Mouse (Mus musculus) myocyte (in vitro differentiated cells): ENCODE results near the gene Nrl. TPM values are rescaled to one million over a fixed set of nuclear protein-coding genes. Genes with fewer than 3 reads are reported as not detected.
A peak's percentile ranks its signal among the peaks of the same experiment; 100 is the strongest.

Experiments
- H3K27me3 ChIP-seq: one replicate; pipeline ENCODE4 v1.6.1; 2011; ENCODE audit not compliant: control insufficient read depth, insufficient read depth, insufficient read length
- H3K36me3 ChIP-seq: one replicate; pipeline ENCODE4 v1.6.1; 2011; ENCODE audit not compliant: control insufficient read depth, insufficient read depth
- H3K4me2 ChIP-seq: one replicate; pipeline ENCODE4 v1.6.1; 2011; ENCODE audit warnings: low read depth, control low read depth
- H3K4me3 ChIP-seq: one replicate; pipeline ENCODE4 v1.5.1; 2011; ENCODE audit warnings: mild to moderate bottlenecking, control low read depth, moderate library complexity
- H3K79me2 ChIP-seq: one replicate; pipeline ENCODE4 v1.6.1; 2011; ENCODE audit not compliant: control insufficient read depth, insufficient read depth
- H3ac ChIP-seq: one replicate; pipeline ENCODE4 v1.6.1; 2011; ENCODE audit not compliant: control insufficient read depth, insufficient read length
- CEBPB ChIP-seq: IDR thresholded peaks from 2 replicates; pipeline ENCODE4 v1.6.1; 2011; ENCODE audit warnings: mild to moderate bottlenecking, moderate library complexity; ENCODE audit not compliant: poor library complexity, insufficient read depth, severe bottlenecking
- E2F4 ChIP-seq: IDR thresholded peaks from one replicate; pipeline ENCODE4 v1.6.1; 2011; ENCODE audit warnings: mild to moderate bottlenecking, control low read depth, moderate library complexity; ENCODE audit not compliant: insufficient read depth
- MAX ChIP-seq: IDR thresholded peaks from one replicate; pipeline ENCODE4 v1.6.1; 2011; ENCODE audit warnings: low read depth, mild to moderate bottlenecking, control low read depth
- MYOD1 ChIP-seq, 3 experiments: IDR thresholded peaks; one replicate each; pipeline ENCODE4 v1.6.1; 2011; ENCODE audit warnings: control low read depth in 2 of 3, low read depth in 2 of 3, mild to moderate bottlenecking in 2 of 3, moderate library complexity in 1 of 3; ENCODE audit not compliant: insufficient read length in 2 of 3, control insufficient read depth in 1 of 3
- MYOG ChIP-seq, 3 experiments: IDR thresholded peaks; one replicate each; pipeline ENCODE4 v1.6.1; 2011; ENCODE audit warnings: control low read depth in 2 of 3, low read depth in 2 of 3, mild to moderate bottlenecking in 2 of 3; ENCODE audit not compliant: insufficient read length in 2 of 3, control insufficient read depth in 1 of 3, insufficient read depth in 1 of 3
- POLR2A ChIP-seq: IDR thresholded peaks from one replicate; pipeline ENCODE4 v1.6.1; 2011; ENCODE audit warnings: low read depth, mild to moderate bottlenecking, control low read depth, moderate library complexity; ENCODE audit not compliant: insufficient read length
- POLR2AphosphoS2 ChIP-seq: IDR thresholded peaks from one replicate; pipeline ENCODE4 v1.6.1; 2011; ENCODE audit warnings: low read depth, control low read depth; ENCODE audit not compliant: insufficient read length
- REST ChIP-seq: IDR thresholded peaks from one replicate; pipeline ENCODE4 v1.6.1; 2011; ENCODE audit warnings: mild to moderate bottlenecking, control low read depth, moderate library complexity; ENCODE audit not compliant: insufficient read depth, insufficient read length
- SRF ChIP-seq: IDR thresholded peaks from one replicate; pipeline ENCODE4 v1.6.1; 2011; ENCODE audit warnings: low read depth; ENCODE audit not compliant: control insufficient read depth, insufficient read length
- TCF12 ChIP-seq: IDR thresholded peaks from one replicate; pipeline ENCODE4 v1.6.1; 2011; ENCODE audit warnings: mild to moderate bottlenecking, control low read depth; ENCODE audit not compliant: poor library complexity, insufficient read depth, severe bottlenecking
- TCF3 ChIP-seq: IDR thresholded peaks from one replicate; pipeline ENCODE4 v1.6.1; 2011; ENCODE audit warnings: low read depth, control low read depth; ENCODE audit not compliant: insufficient read length
- USF1 ChIP-seq: IDR thresholded peaks from one replicate; pipeline ENCODE4 v1.6.1; 2011; ENCODE audit warnings: low read depth, mild to moderate bottlenecking, control low read depth, moderate library complexity
- polyA plus RNA-seq: library from polyadenylated mRNA; unstranded; fragments of >200 nt; fragmentation: generic; extraction: Trizol; gene quantifications from one replicate; pipeline ENCODE4 v1.2.1, GENCODE M21; 2012; ENCODE audit warnings: missing spikeins

Nrl gene
- polyA plus RNA-seq, 1 experiment, result not detected

DNA sequence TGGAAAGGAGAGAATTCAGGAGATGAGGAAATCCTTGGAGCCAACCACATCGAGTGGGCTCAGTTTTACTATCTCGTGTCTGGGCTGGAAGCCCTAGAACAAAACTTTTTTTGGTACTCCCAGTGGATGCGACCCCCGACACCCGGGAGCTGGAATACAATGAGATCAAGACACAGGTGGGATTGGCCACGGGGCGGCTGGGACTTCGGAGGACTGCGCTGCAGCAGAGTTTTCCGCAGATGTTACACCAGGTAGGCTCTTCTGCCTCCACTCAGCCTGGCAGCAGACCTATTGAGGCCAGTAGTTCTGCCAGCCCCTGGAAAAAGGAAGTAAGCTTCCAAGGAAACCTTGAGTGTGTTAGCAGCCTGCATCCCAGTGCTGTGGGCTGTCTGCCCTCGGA lies 38.5 kb upstream of the Nrl start:
- Histone ChIP-seq H3K27me3 (no peaks in the 10 kb centered on the region), H3K4me2 (no peak overlapping the region), H3ac (no peak overlapping the region), H3K36me3 (peaks cover 22% of the 10 kb centered on the region), H3K4me3 (no peak overlapping the region), H3K79me2 (no peaks in the 10 kb centered on the region)
- TF ChIP-seq POLR2AphosphoS2 (no peak), MYOD1 (IDR thresholded peaks at IDR 0.05; ENCODE audit: control insufficient read depth in 1 of 3, insufficient read length in 2 of 3, low read depth in 2 of 3) (no peak), REST (no peak), E2F4 (no peak), CEBPB (no peak), USF1 (no peak), MAX (no peak)

- no peaks in the 10 kb centered on the region for H3K27me3 ChIP-seq
- H3ac ChIP-seq, result no peak overlapping the region
- H3K4me3 ChIP-seq, result no peak overlapping the region
- H3K79me2 ChIP-seq, result no peaks in the 10 kb centered on the region
- H3K4me2 ChIP-seq, result peak overlapping the region; percentile 87
- TF ChIP-seq E2F4 (no peak), MAX (no peak), CEBPB (no peak), SRF (no peak), MYOD1 (IDR thresholded peaks at IDR 0.05; ENCODE audit: control insufficient read depth in 1 of 3, insufficient read length in 2 of 3, low read depth in 2 of 3) (no peak), REST (no peak), TCF3 (no peak), USF1 (no peak), MYOG (IDR thresholded peaks at IDR 0.05; ENCODE audit: control insufficient read depth in 1 of 3, insufficient read depth in 1 of 3, insufficient read length in 2 of 3, low read depth in 2 of 3) (no peak), TCF12 (no peak), POLR2AphosphoS2 (no peak), POLR2A (no peak)
- peaks cover 15% of the 10 kb centered on the region for H3K36me3 ChIP-seq
These were observed 37.1 kb upstream of the Nrl start for GRCm38 (mm10) chr14:55561860-55562259.

GRCm38 (mm10) chr14:55560202-55561073 lies 35.7 kb upstream of the Nrl start, which contains the start of gene A730061H03Rik:
Gene A730061H03Rik, minus strand, starts transcription at chr14:55560406.
- Histone ChIP-seq H3ac (peak within 1 kb of the TSS; percentile 55), H3K79me2 (no peaks in the 10 kb centered on the region), H3K27me3 (no peaks in the 10 kb centered on the region), H3K4me2 (peak within 1 kb of the TSS; percentile 96), H3K36me3 (peaks cover 10% of the 10 kb centered on the region), H3K4me3 (peak within 1 kb of the TSS; percentile 95)
- TF ChIP-seq CEBPB, result peak; percentile 49; the same call in 1 of the 2 replicates
- TF ChIP-seq POLR2AphosphoS2, result peak; percentile 66
- no peak for TF ChIP-seq TCF3
- TF ChIP-seq REST, result no peak
- TF ChIP-seq MYOG (IDR thresholded peaks at IDR 0.05; ENCODE audit: control insufficient read depth in 1 of 3, insufficient read depth in 1 of 3, insufficient read length in 2 of 3, low read depth in 2 of 3), result no peak
- no peak for TF ChIP-seq TCF12
- TF ChIP-seq USF1, result peak; percentile 93
- no peak for TF ChIP-seq SRF
- no peak for TF ChIP-seq E2F4
- TF ChIP-seq POLR2A, result peak; percentile 50
- peak; percentile 8 for TF ChIP-seq MAX
- TF ChIP-seq MYOD1 (IDR thresholded peaks at IDR 0.05; ENCODE audit: control insufficient read depth in 1 of 3, insufficient read length in 2 of 3, low read depth in 2 of 3), result peak in 1 of 3 experiments; percentile 4

- peak within 1 kb of the TSS; percentile 95 for H3K4me3 ChIP-seq
- H3ac ChIP-seq, result peak within 1 kb of the TSS; percentile 55
- H3K27me3 ChIP-seq, result no peaks in the 10 kb centered on the region
- peak within 1 kb of the TSS; percentile 96 for H3K4me2 ChIP-seq
- peaks cover 6% of the 10 kb centered on the region for H3K36me3 ChIP-seq
- TF ChIP-seq SRF (no peak), POLR2AphosphoS2 (no peak), POLR2A (peak; percentile 57), REST (no peak), CEBPB (no peak), MAX (no peak), TCF3 (no peak), USF1 (no peak), E2F4 (no peak)
- no peaks in the 10 kb centered on the region for H3K79me2 ChIP-seq
These were observed 35.0 kb upstream of the Nrl start, which contains the start of gene Dcaf11 for GRCm38 (mm10) chr14:55559799-55560201. Gene Dcaf11, plus strand, starts transcription at chr14:55560006.
